Mouse (Mus musculus) heart, embryonic 10.5 days (tissue): ENCODE measurements around the gene Cyp4f17. TPM values are rescaled to one million over a fixed set of nuclear protein-coding genes. Genes with fewer than 3 reads are reported as not detected.
A peak's percentile ranks its signal among the peaks of the same experiment; 100 is the strongest.
"Not testable (repeated sequence)": the region's sequence is repeated elsewhere in the genome, so short reads cannot be mapped to it uniquely, and the experiment has no call there.

ENCODE experiments used
- DNase-seq: peaks from one replicate; pipeline ENCODE4 v3.0.0-alpha.2; 2017; ENCODE audit warnings: low spot score
- H3K27ac ChIP-seq: fragments of 300-500 bp; sonication (generic); 2 replicates; pipeline ENCODE4 v1.5.1; 2016; ENCODE audit warnings: mild to moderate bottlenecking
- H3K27me3 ChIP-seq: fragments of 300-500 bp; sonication (generic); 2 replicates; pipeline ENCODE4 v1.6.1; 2016; ENCODE audit warnings: mild to moderate bottlenecking; ENCODE audit not compliant: poor library complexity, insufficient read depth, severe bottlenecking
- H3K36me3 ChIP-seq: fragments of 300-500 bp; sonication (generic); 2 replicates; pipeline ENCODE4 v1.6.1; 2016; ENCODE audit warnings: mild to moderate bottlenecking, moderate library complexity
- H3K4me1 ChIP-seq: fragments of 300-500 bp; sonication (generic); 2 replicates; pipeline ENCODE4 v1.6.1; 2016; ENCODE audit warnings: mild to moderate bottlenecking
- H3K4me3 ChIP-seq: fragments of 300-500 bp; sonication (generic); 2 replicates; pipeline ENCODE4 v1.5.1; 2016; ENCODE audit warnings: mild to moderate bottlenecking, moderate library complexity
- H3K9me3 ChIP-seq: fragments of 300-500 bp; sonication (generic); 2 replicates; pipeline ENCODE4 v1.6.1; 2016; ENCODE audit warnings: mild to moderate bottlenecking, moderate library complexity
- WGBS: fragments of 180-500 bp; shearing (Covaris S2); methylation state at CpG from one replicate; pipeline ENCODE4 v1.1.7; 2016; 5-methylcytosine and 5-hydroxymethylcytosine counted together
- polyA plus RNA-seq: library from polyadenylated mRNA; unstranded; fragments of >200 nt; fragmentation: Nextera tagmentation; extraction: Ambion mirVana; gene quantifications from 2 replicates; pipeline ENCODE4 v1.2.1, GENCODE M21; 2016

The Cyp4f17 gene
- polyA plus RNA-seq, 1 experiment from 2014 or later: 4.9 TPM

- not testable (repeated sequence) for DNase-seq, H3K27me3 ChIP-seq, H3K4me3 ChIP-seq, H3K4me1 ChIP-seq, H3K27ac ChIP-seq, H3K9me3 ChIP-seq, H3K36me3 ChIP-seq
- WGBS: 82% methylated on average over 4 of the region's 4 CpGs
Observed at GRCm38 (mm10) chr17:32500511-32500910, 5.3 kb upstream of the Cyp4f17 start.

DNA sequence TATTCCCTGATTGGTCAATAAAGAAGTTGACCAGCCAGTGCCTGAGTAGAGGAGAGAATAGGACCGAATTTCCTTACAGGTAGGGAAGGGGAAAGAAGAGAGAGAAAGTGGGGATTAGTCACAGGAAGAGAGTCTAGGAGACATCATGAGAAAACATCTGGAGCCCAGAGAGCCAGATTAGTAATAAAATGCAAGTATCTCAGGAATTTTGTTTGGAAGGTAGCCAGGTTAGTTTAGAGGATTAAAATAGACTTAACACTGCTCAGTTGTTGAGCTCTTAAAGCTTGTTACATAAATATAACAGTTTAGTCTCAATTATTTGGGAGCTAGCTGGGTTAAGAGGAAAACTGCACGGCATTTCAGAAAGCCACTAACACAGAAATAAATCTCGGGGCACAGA, 4.8 kb upstream of the Cyp4f17 start:
- H3K27me3 ChIP-seq: no peaks in the 10 kb centered on the region
- 65% methylated on average over 3 of the region's 3 CpGs for WGBS
- DNase-seq: no peak
- no peaks in the 10 kb centered on the region for H3K36me3 ChIP-seq
- no peak overlapping the region for H3K4me3 ChIP-seq
- H3K27ac ChIP-seq: no peak overlapping the region
- H3K4me1 ChIP-seq: peaks cover 9% of the 10 kb centered on the region; the same call in 1 of the 2 replicates
- H3K9me3 ChIP-seq: no peaks in the 10 kb centered on the region

DNA sequence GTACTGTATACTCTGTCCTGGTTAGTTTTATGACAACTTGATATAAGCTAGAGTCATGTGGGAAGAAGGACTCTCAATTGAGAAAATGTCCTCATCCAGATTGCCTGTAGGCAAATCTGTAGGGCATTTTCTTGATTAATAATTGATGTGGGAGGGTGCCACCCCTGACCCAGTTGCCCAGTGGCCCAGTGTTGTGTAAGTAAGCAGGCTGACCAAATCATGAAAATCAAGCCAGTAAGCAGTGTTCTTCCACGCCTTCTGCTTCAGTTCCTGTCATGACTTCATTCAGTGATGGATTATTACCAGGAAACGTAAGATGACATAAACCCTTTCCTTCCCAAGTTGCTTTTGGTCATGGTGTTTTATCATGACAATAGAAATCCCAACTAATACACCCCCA, 2.7 kb upstream of the Cyp4f17 start:
- WGBS: 78% methylated on average over 2 of the region's 2 CpGs
- Histone ChIP-seq H3K27me3 (no peaks in the 10 kb centered on the region), H3K27ac (no peak overlapping the region), H3K9me3 (no peaks in the 10 kb centered on the region), H3K4me1 (peaks cover 18% of the 10 kb centered on the region), H3K4me3 (no peak overlapping the region), H3K36me3 (no peaks in the 10 kb centered on the region)
- DNase-seq: no peak

- Histone ChIP-seq H3K4me3 (peak overlapping the region; percentile 64), H3K27ac (peak overlapping the region; percentile 88)
Observed at GRCm38 (mm10) chr17:32506729-32507245, 937 bp downstream of the Cyp4f17 start.

GRCm38 (mm10) chr17:32516126-32516525, 10.3 kb downstream of the Cyp4f17 start:
- 79% methylated on average over 5 of the region's 5 CpGs for WGBS
- Histone ChIP-seq H3K36me3 (peaks cover 2% of the 10 kb centered on the region; the same call in 1 of the 2 replicates), H3K9me3 (no peaks in the 10 kb centered on the region), H3K4me1 (no peaks in the 10 kb centered on the region), H3K4me3 (no peak overlapping the region), H3K27me3 (no peaks in the 10 kb centered on the region), H3K27ac (no peak overlapping the region)
- DNase-seq: no peak

More at GRCm38 (mm10) chr17:32506729-32507245, 937 bp downstream of the Cyp4f17 start:
- H3K9me3 ChIP-seq: no peaks in the 10 kb centered on the region
- no peaks in the 10 kb centered on the region for H3K27me3 ChIP-seq
- DNase-seq: no peak
- 39% methylated on average over 9 of the region's 9 CpGs for WGBS
- H3K36me3 ChIP-seq: peaks cover 4% of the 10 kb centered on the region; the same call in 1 of the 2 replicates
- H3K4me1 ChIP-seq: peaks cover 18% of the 10 kb centered on the region

- 84% methylated on average over 5 of the region's 5 CpGs for WGBS
- H3K4me1 ChIP-seq: no peaks in the 10 kb centered on the region
- DNase-seq: no peak
- no peaks in the 10 kb centered on the region for H3K27me3 ChIP-seq
- no peak overlapping the region for H3K4me3 ChIP-seq
- no peak overlapping the region for H3K27ac ChIP-seq
- peaks cover 10% of the 10 kb centered on the region for H3K36me3 ChIP-seq
- no peaks in the 10 kb centered on the region for H3K9me3 ChIP-seq
Observed at GRCm38 (mm10) chr17:32521981-32522380, 16.1 kb downstream of the Cyp4f17 start.

DNA sequence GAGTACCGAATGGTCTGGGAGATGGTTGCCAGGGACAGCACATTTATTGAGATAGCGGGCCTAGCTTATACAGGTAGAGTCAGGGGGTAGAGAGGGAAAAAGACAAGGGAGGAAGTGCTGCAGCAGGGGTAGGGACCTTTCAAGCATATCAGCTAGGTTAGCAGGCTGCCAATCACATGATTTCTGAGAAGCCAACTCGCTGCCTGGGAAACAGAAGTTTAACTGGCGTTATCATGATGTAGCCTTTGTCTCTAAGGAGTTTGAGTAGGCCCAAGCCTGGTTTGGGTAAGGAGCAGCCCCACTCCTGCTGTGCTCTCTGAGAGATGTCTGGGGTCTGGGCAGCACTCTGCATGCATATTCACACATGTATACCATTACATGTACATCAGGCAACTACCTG, 16.5 kb downstream of the Cyp4f17 start:
- H3K27ac ChIP-seq: no peak overlapping the region
- DNase-seq: no peak
- H3K4me3 ChIP-seq: no peak overlapping the region
- H3K4me1 ChIP-seq: no peaks in the 10 kb centered on the region
- peaks cover 10% of the 10 kb centered on the region for H3K36me3 ChIP-seq
- 79% methylated on average over 4 of the region's 4 CpGs for WGBS
- no peaks in the 10 kb centered on the region for H3K9me3 ChIP-seq
- no peaks in the 10 kb centered on the region for H3K27me3 ChIP-seq

- Histone ChIP-seq H3K9me3 (no peaks in the 10 kb centered on the region), H3K36me3 (peaks cover 10% of the 10 kb centered on the region), H3K27ac (no peak overlapping the region), H3K4me1 (no peaks in the 10 kb centered on the region), H3K27me3 (no peaks in the 10 kb centered on the region), H3K4me3 (no peak overlapping the region)
- 84% methylated on average over 5 of the region's 5 CpGs for WGBS
- no peak for DNase-seq
Observed at GRCm38 (mm10) chr17:32522816-32523215, 17.0 kb downstream of the Cyp4f17 start.

DNA sequence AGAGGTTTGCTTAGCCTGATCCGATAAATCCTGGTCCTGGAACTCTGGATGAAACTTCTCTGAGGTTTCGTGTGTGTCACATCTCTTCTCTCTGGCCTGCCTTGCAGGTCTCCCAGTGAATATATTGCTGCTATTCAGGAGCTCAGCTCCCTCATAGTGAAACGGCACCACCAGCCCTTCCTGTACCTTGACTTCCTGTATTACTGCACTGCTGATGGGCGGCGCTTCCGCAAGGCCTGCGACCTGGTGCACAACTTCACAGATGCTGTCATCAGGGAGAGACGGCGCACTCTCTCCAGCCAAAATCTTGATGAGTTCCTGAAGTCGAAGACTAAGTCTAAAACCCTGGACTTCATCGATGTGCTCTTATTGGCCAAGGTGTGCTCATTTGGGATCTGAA, 18.0 kb downstream of the Cyp4f17 start:
- H3K9me3 ChIP-seq: no peaks in the 10 kb centered on the region
- H3K4me1 ChIP-seq: peaks cover 9% of the 10 kb centered on the region; the same call in 1 of the 2 replicates
- no peak overlapping the region for H3K4me3 ChIP-seq
- WGBS: 86% methylated on average over 11 of the region's 11 CpGs
- H3K27me3 ChIP-seq: no peaks in the 10 kb centered on the region
- H3K27ac ChIP-seq: no peak overlapping the region
- peaks cover 10% of the 10 kb centered on the region for H3K36me3 ChIP-seq
- no peak for DNase-seq

DNA sequence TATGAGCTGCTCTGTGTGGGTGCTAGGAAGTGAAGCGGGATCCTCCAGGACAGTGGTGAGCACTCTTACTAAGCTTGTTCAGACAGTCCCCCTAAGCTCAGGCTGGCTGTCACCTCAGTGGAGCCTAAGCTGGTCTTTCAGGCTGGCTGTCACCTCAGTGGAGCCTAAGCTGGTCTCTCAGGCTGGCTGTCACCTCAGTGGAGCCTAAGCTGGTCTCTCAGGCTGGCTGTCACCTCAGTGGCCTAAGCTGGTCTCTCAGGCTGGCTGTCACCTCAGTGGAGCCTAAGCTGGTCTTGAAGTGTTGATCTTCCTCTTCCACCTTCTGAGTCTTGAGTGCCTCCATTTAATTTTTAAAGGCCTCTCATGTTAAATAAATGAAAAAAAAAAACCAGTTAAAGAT, 20.5 kb downstream of the Cyp4f17 start:
- H3K27me3 ChIP-seq, H3K9me3 ChIP-seq, H3K4me1 ChIP-seq, H3K4me3 ChIP-seq, H3K27ac ChIP-seq, DNase-seq, H3K36me3 ChIP-seq: not testable (repeated sequence)
- WGBS: 95% methylated on average over 1 of the region's 1 CpGs

DNA sequence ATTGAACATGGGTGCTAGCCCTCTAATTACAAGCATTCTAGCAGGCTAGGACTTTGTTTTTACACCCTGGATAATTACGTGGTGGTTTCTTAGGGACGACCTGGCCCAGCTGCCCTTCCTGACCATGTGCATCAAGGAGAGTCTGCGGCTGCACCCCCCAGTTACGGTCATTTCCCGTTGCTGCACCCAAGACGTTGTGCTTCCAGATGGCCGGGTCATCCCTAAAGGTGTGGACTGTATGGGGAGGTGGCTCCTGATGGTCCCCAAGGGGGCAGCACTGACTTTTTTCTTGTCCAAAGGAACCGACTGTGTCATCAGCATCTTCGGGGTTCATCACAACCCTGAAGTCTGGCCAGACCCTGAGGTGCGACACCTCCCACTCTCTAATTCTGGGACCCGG, 21.9 kb downstream of the Cyp4f17 start:
- Histone ChIP-seq H3K4me1 (peaks cover 10% of the 10 kb centered on the region; the same call in 1 of the 2 replicates), H3K27ac (no peak overlapping the region), H3K9me3 (no peaks in the 10 kb centered on the region), H3K4me3 (no peak overlapping the region), H3K36me3 (peaks cover 5% of the 10 kb centered on the region; the same call in 1 of the 2 replicates), H3K27me3 (no peaks in the 10 kb centered on the region)
- DNase-seq: no peak
- WGBS: 90% methylated on average over 11 of the region's 11 CpGs

- peaks cover 4% of the 10 kb centered on the region; the same call in 1 of the 2 replicates for H3K36me3 ChIP-seq
- H3K4me3 ChIP-seq: peak overlapping the region; percentile 61
- H3K27ac ChIP-seq: peak overlapping the region; percentile 80
- peak; percentile 94 for DNase-seq
- H3K27me3 ChIP-seq: no peaks in the 10 kb centered on the region
- no peaks in the 10 kb centered on the region for H3K9me3 ChIP-seq
- 13% methylated on average over 26 of the region's 26 CpGs for WGBS
- peaks cover 10% of the 10 kb centered on the region; the same call in 1 of the 2 replicates for H3K4me1 ChIP-seq
Observed at GRCm38 (mm10) chr17:32528408-32529337, 22.8 kb downstream of the Cyp4f17 start.

GRCm38 (mm10) chr17:32532356-32532755, 26.5 kb downstream of the Cyp4f17 start:
- not testable (repeated sequence) for H3K9me3 ChIP-seq, H3K27ac ChIP-seq, DNase-seq, H3K4me3 ChIP-seq, H3K27me3 ChIP-seq, H3K36me3 ChIP-seq
- H3K4me1 ChIP-seq: peaks cover 23% of the 10 kb centered on the region; the same call in 1 of the 2 replicates
- 67% methylated on average over 4 of the region's 4 CpGs for WGBS
